In genomic region chr15:80988331-80988730, GRCm38 (mm10) we compare ENCODE assay signal across 21 mouse cellular contexts. TPM values are rescaled to one million over a fixed set of nuclear protein-coding genes. Genes with fewer than 3 reads are reported as not detected.
A peak's percentile ranks its signal among the peaks of the same experiment; 100 is the strongest.
DNase-seq lines count a peak whose midpoint lies in the region; ATAC-seq lines count a peak whose summit lies in the region.
"Had no signal": no experiment of that assay in that cellular context is flagged by ENCODE, and none has a peak within 500 bp of the region (broad histone marks: within the 10 kb centered on the region; RNA-seq: fewer than 3 reads in every experiment).

No protein-coding gene starts in this region.

- 0 out of 2 replicates have a peak overlapping the region, but pooled peaks have one; percentile 31 for H3K9ac ChIP-seq in liver, embryonic 13.5 days
- H3K9ac ChIP-seq in stomach, embryonic 15.5 days = no peak overlapping the region
- H3K9ac ChIP-seq: forebrain, embryonic 15.5 days; heart, embryonic 15.5 days; hindbrain, embryonic 14.5 days had no signal

- H3K36me3 ChIP-seq in liver, embryonic 13.5 days = no peaks in the 10 kb centered on the region
- H3K36me3 ChIP-seq in stomach, embryonic 15.5 days = no peaks in the 10 kb centered on the region
- H3K36me3 ChIP-seq: embryonic facial prominence, embryonic 10.5 days; forebrain, embryonic 15.5 days; heart, embryonic 15.5 days; hindbrain, embryonic 10.5 days had no signal

- H3K4me2 ChIP-seq in liver, embryonic 13.5 days = no peak overlapping the region
- no peak overlapping the region for H3K4me2 ChIP-seq in stomach, embryonic 15.5 days
- H3K4me2 ChIP-seq: forebrain, embryonic 15.5 days; heart, embryonic 11.5 days; heart, embryonic 15.5 days; hindbrain, embryonic 14.5 days had no signal

- no peaks in the 10 kb centered on the region for H3K27me3 ChIP-seq in liver, embryonic 13.5 days
- H3K27me3 ChIP-seq in stomach, embryonic 15.5 days (replicated peaks) = no peaks in the 10 kb centered on the region
- H3K27me3 ChIP-seq: forebrain, embryonic 15.5 days; heart, embryonic 15.5 days had no signal

- H3K4me1 ChIP-seq in liver, embryonic 13.5 days (replicated peaks) = peaks cover 21% of the 10 kb centered on the region
- no peaks in the 10 kb centered on the region for H3K4me1 ChIP-seq in stomach, embryonic 15.5 days
- H3K4me1 ChIP-seq: embryonic facial prominence, embryonic 10.5 days; forebrain, embryonic 15.5 days; heart, embryonic 15.5 days; hindbrain, embryonic 10.5 days had no signal

- peak; percentile 83 for ATAC-seq in liver, embryonic 13.5 days (ENCODE audit: low read depth)
- ATAC-seq in stomach, embryonic 15.5 days (ENCODE audit: insufficient read depth, low FRiP score, low read depth) = no peak
- ATAC-seq: forebrain, embryonic 15.5 days had no signal

- H3K9me3 ChIP-seq in liver, embryonic 13.5 days (replicated peaks) = no peaks in the 10 kb centered on the region
- no peaks in the 10 kb centered on the region for H3K9me3 ChIP-seq in stomach, embryonic 15.5 days
- H3K9me3 ChIP-seq: embryonic facial prominence, embryonic 10.5 days; forebrain, embryonic 15.5 days; heart, embryonic 15.5 days; hindbrain, embryonic 10.5 days had no signal

- H3K4me3 ChIP-seq in liver, embryonic 13.5 days (replicated peaks) = no peak overlapping the region
- H3K4me3 ChIP-seq in stomach, embryonic 15.5 days (replicated peaks) = no peak overlapping the region
- H3K4me3 ChIP-seq: embryonic facial prominence, embryonic 10.5 days; erythroblast, embryonic 14.5 days; forebrain, embryonic 15.5 days; heart, adult 2 months; heart, embryonic 15.5 days; hindbrain, embryonic 10.5 days had no signal

- no peak overlapping the region for H3K27ac ChIP-seq in liver, embryonic 13.5 days
- H3K27ac ChIP-seq in stomach, embryonic 15.5 days = peak overlapping the region; percentile 57; the same call in 1 of the 2 replicates
- H3K27ac ChIP-seq: embryonic facial prominence, embryonic 10.5 days; forebrain, embryonic 15.5 days; heart, adult 2 months; heart, embryonic 15.5 days; hindbrain, embryonic 10.5 days; hindbrain, embryonic 14.5 days had no signal

- peak; percentile 32 for DNase-seq in retina, adult 2 months (ENCODE audit: low read depth, low spot score)
- DNase-seq in retina, postnatal 1 day = no peak
- peak; percentile 21 for DNase-seq in liver, embryonic 13.5 days
- no peak for DNase-seq in frontal cortex, postnatal 10 days (ENCODE audit: low spot score in 2 of 2)
- no peak for DNase-seq in urinary bladder, postnatal 4 days (ENCODE audit: low spot score in 2 of 2)
- no peak for DNase-seq in embryo, embryonic 10.5 days (ENCODE audit: low spot score)
- DNase-seq: adrenal gland, adult 8-10 months; adrenal gland, postnatal 36 days; cerebellum, adult 2 months; cerebellum, postnatal 25 days; gastrocnemius, postnatal 10 days; heart, adult 2 months; heart, postnatal 14 days had no signal

- 10% methylated on average over 1 of the region's 1 CpGs for WGBS in liver, embryonic 13.5 days (ENCODE audit: insufficient replicate concordance)
- WGBS in stomach, embryonic 15.5 days = 65% methylated on average over 1 of the region's 1 CpGs

RNA-seq across cellular contexts. Expression of gene Sgsm3, which starts 10.8 kb away (rescaled TPM):
- 12.9 and 14.3 TPM in 2 replicates for polyA plus RNA-seq in liver, embryonic 13.5 days (2015; fragmentation: Nextera tagmentation; extraction: Ambion mirVana)
- polyA plus RNA-seq in stomach, embryonic 15.5 days (2015; fragmentation: Nextera tagmentation; extraction: Ambion mirVana) = 43.9 and 44.6 TPM in 2 replicates

RNA-seq across cellular contexts. Expression of gene Adsl, which starts 40.0 kb away (rescaled TPM):
- polyA plus RNA-seq in liver, embryonic 13.5 days (2015; fragmentation: Nextera tagmentation; extraction: Ambion mirVana) = 131 and 134 TPM in 2 replicates
- 147 and 178 TPM in 2 replicates for polyA plus RNA-seq in stomach, embryonic 15.5 days (2015; fragmentation: Nextera tagmentation; extraction: Ambion mirVana)

Comparison
In these comparisons a context has a peak if more than half of its experiments do, and no peak if none do; other contexts are left out.
1. DNase-seq: peak in retina, adult 2 months (single experiment) and liver, embryonic 13.5 days (single experiment); none in retina, postnatal 1 day (single experiment), frontal cortex, postnatal 10 days (0 of 2), urinary bladder, postnatal 4 days (0 of 2) and embryo, embryonic 10.5 days (single experiment).